Mouse (Mus musculus) MEL (cell line): Measurements from ENCODE around the gene Urb1. TPM values are rescaled to one million over a fixed set of nuclear protein-coding genes. Genes with fewer than 3 reads are reported as not detected.

Experiments used
- DNase-seq: peaks from one replicate; pipeline ENCODE4 v3.0.0; 2011; ENCODE audit warnings: low read depth, low spot score
- H3K27ac ChIP-seq: 2 replicates; pipeline ENCODE4 v1.5.1; 2012; ENCODE audit warnings: low read depth, mild to moderate bottlenecking, control low read depth, low read length, moderate library complexity; ENCODE audit not compliant: control insufficient read depth
- H3K27me3 ChIP-seq, 2 experiments: fragments of 150-350 bp in 1 of 2; sonication (generic) in 1 of 2; 2 replicates each; pipeline ENCODE4 v1.6.1; 2012; ENCODE audit warnings: low read length in 2 of 2, mild to moderate bottlenecking in 2 of 2, improper control_type of control experiment in 1 of 2, moderate library complexity in 1 of 2; ENCODE audit not compliant: insufficient read depth in 2 of 2, control insufficient read depth in 1 of 2
- H3K36me3 ChIP-seq, 2 experiments: 2 replicates each; pipeline ENCODE4 v1.6.1; 2012 to 2014; ENCODE audit warnings: low read length in 2 of 2, improper control_type of control experiment in 1 of 2, inconsistent platforms in 1 of 2, mild to moderate bottlenecking in 1 of 2; ENCODE audit not compliant: insufficient read depth in 2 of 2, control insufficient read depth in 1 of 2
- H3K4me1 ChIP-seq, 2 experiments: fragments of 150-350 bp in 1 of 2; sonication (generic) in 1 of 2; 2 replicates each; pipeline ENCODE4 v1.6.1; 2012; ENCODE audit warnings: low read length in 2 of 2, improper control_type of control experiment in 1 of 2, mild to moderate bottlenecking in 1 of 2; ENCODE audit not compliant: insufficient read depth in 2 of 2, control insufficient read depth in 1 of 2
- H3K4me3 ChIP-seq, 2 experiments: fragments of 150-350 bp in 1 of 2; sonication (generic) in 1 of 2; 2 replicates each; pipeline ENCODE4 v1.5.1; 2012; ENCODE audit warnings: low read depth in 2 of 2, low read length in 2 of 2, mild to moderate bottlenecking in 2 of 2, moderate library complexity in 2 of 2, control low read depth in 1 of 2, improper control_type of control experiment in 1 of 2; ENCODE audit not compliant: control insufficient read depth in 1 of 2, insufficient read depth in 1 of 2
- H3K79me2 ChIP-seq: 2 replicates; pipeline ENCODE4 v1.6.1; 2012; ENCODE audit warnings: mild to moderate bottlenecking, low read length, moderate library complexity; ENCODE audit not compliant: control insufficient read depth, poor library complexity, insufficient read depth
- H3K9ac ChIP-seq: 2 replicates; pipeline ENCODE4 v1.6.1; 2012; ENCODE audit warnings: low read depth, mild to moderate bottlenecking, control low read depth, low read length, moderate library complexity; ENCODE audit not compliant: control insufficient read depth, poor library complexity, severe bottlenecking
- H3K9me3 ChIP-seq: fragments of 150-350 bp; sonication (generic); replicated peaks from 2 replicates; pipeline ENCODE4 v1.6.1; 2012; ENCODE audit warnings: mild to moderate bottlenecking, low read length, improper control_type of control experiment, moderate library complexity; ENCODE audit not compliant: insufficient read depth
- CHD1 ChIP-seq: IDR thresholded peaks from 2 replicates; pipeline ENCODE4 v1.6.1; 2012; ENCODE audit warnings: low read depth, mild to moderate bottlenecking, inconsistent platforms, low read length, improper control_type of control experiment
- CTCF ChIP-seq, 3 experiments: IDR thresholded peaks in 2 of 3; conservative IDR thresholded peaks in 1 of 3; 2 replicates each; pipeline ENCODE4 v1.5.1; 2011 to 2012; ENCODE audit warnings: low read length in 3 of 3, low read depth in 2 of 3, mild to moderate bottlenecking in 2 of 3, improper control_type of control experiment in 1 of 3, inconsistent platforms in 1 of 3, mixed read lengths in 1 of 3, moderate library complexity in 1 of 3; ENCODE audit not compliant: control insufficient read depth in 1 of 3, insufficient read depth in 1 of 3, poor library complexity in 1 of 3, severe bottlenecking in 1 of 3
- E2F4 ChIP-seq: IDR thresholded peaks from 2 replicates; pipeline ENCODE4 v1.6.1; 2011; ENCODE audit warnings: low read depth, low read length, improper control_type of control experiment, borderline replicate concordance
- ELF1 ChIP-seq: IDR thresholded peaks from 2 replicates; pipeline ENCODE4 v1.6.1; 2014; ENCODE audit warnings: low read depth, mild to moderate bottlenecking, inconsistent platforms, low read length, improper control_type of control experiment, moderate library complexity
- GABPA ChIP-seq: IDR thresholded peaks from 2 replicates; pipeline ENCODE4 v1.6.1; 2012; ENCODE audit warnings: low read depth, mild to moderate bottlenecking, inconsistent platforms, low read length, improper control_type of control experiment, moderate library complexity
- HCFC1 ChIP-seq: IDR thresholded peaks from 2 replicates; pipeline ENCODE4 v1.6.1; 2012; ENCODE audit warnings: low read depth, mild to moderate bottlenecking, inconsistent platforms, low read length, improper control_type of control experiment, moderate library complexity
- JUND ChIP-seq: IDR thresholded peaks from 2 replicates; pipeline ENCODE4 v1.6.1; 2011; ENCODE audit warnings: low read depth, mild to moderate bottlenecking, improper control_type of control experiment, low read length
- KAT2A ChIP-seq: conservative IDR thresholded peaks from 2 replicates; pipeline ENCODE4 v1.6.1; 2012; ENCODE audit warnings: low read depth, low read length, improper control_type of control experiment, inconsistent platforms
- MAX ChIP-seq: IDR thresholded peaks from 2 replicates; pipeline ENCODE4 v1.6.1; 2011; ENCODE audit warnings: low read length, improper control_type of control experiment
- MXI1 ChIP-seq: IDR thresholded peaks from 2 replicates; pipeline ENCODE4 v1.6.1; 2011; ENCODE audit warnings: mild to moderate bottlenecking, low read depth, low read length, improper control_type of control experiment
- MYB ChIP-seq: IDR thresholded peaks from 2 replicates; pipeline ENCODE4 v1.6.1; 2011; ENCODE audit warnings: mild to moderate bottlenecking, low read depth, low read length, improper control_type of control experiment
- MYC ChIP-seq: IDR thresholded peaks from 2 replicates; pipeline ENCODE4 v1.6.1; 2011; ENCODE audit warnings: low read depth, mild to moderate bottlenecking, low read length, improper control_type of control experiment, moderate library complexity
- POLR2A ChIP-seq, 2 experiments: IDR thresholded peaks; 2 replicates each; pipeline ENCODE4 v1.6.1; 2011 to 2012; ENCODE audit warnings: low read length in 2 of 2, mild to moderate bottlenecking in 2 of 2, control low read depth in 1 of 2, improper control_type of control experiment in 1 of 2, low read depth in 1 of 2, moderate library complexity in 1 of 2; ENCODE audit not compliant: control insufficient read depth in 1 of 2, insufficient read depth in 1 of 2, poor library complexity in 1 of 2
- RAD21 ChIP-seq: IDR thresholded peaks from 2 replicates; pipeline ENCODE4 v1.6.1; 2011; ENCODE audit warnings: mild to moderate bottlenecking, low read depth, low read length, improper control_type of control experiment
- RCOR1 ChIP-seq: IDR thresholded peaks from 2 replicates; pipeline ENCODE4 v1.6.1; 2012; ENCODE audit warnings: low read depth, mild to moderate bottlenecking, inconsistent platforms, low read length, improper control_type of control experiment
- SIN3A ChIP-seq: IDR thresholded peaks from 2 replicates; pipeline ENCODE4 v1.6.1; 2012; ENCODE audit warnings: low read length, improper control_type of control experiment, inconsistent platforms
- TAL1 ChIP-seq: IDR thresholded peaks from 2 replicates; pipeline ENCODE4 v1.6.1; 2012; ENCODE audit warnings: mild to moderate bottlenecking, inconsistent platforms, low read length, moderate library complexity, mixed read lengths
- TCF12 ChIP-seq: IDR thresholded peaks from 2 replicates; pipeline ENCODE4 v1.6.1; 2014; ENCODE audit warnings: low read depth, mild to moderate bottlenecking, inconsistent platforms, low read length, improper control_type of control experiment, moderate library complexity
- USF1 ChIP-seq: IDR thresholded peaks from 2 replicates; pipeline ENCODE4 v1.6.1; 2014; ENCODE audit warnings: low read depth, mild to moderate bottlenecking, inconsistent platforms, low read length, improper control_type of control experiment, moderate library complexity
- USF2 ChIP-seq, 2 experiments: IDR thresholded peaks; 2 replicates each; pipeline ENCODE4 v1.6.1; 2011 to 2012; ENCODE audit warnings: improper control_type of control experiment in 2 of 2, low read length in 2 of 2, borderline replicate concordance in 1 of 2, inconsistent platforms in 1 of 2, low read depth in 1 of 2, mild to moderate bottlenecking in 1 of 2; ENCODE audit not compliant: insufficient read depth in 1 of 2
- ZKSCAN1 ChIP-seq: IDR thresholded peaks from 2 replicates; pipeline ENCODE4 v1.6.1; 2012; ENCODE audit warnings: low read depth, mild to moderate bottlenecking, inconsistent platforms, low read length, improper control_type of control experiment, moderate library complexity
- ZMIZ1 ChIP-seq: IDR thresholded peaks from 2 replicates; pipeline ENCODE4 v1.6.1; 2012; ENCODE audit warnings: low read depth, mild to moderate bottlenecking, inconsistent platforms, low read length, improper control_type of control experiment, moderate library complexity
- polyA plus RNA-seq, 2 experiments: library from polyadenylated mRNA; stranded (reverse) in 1 of 2; unstranded in 1 of 2; fragments of >175 nt in 1 of 2; fragments of >200 nt in 1 of 2; gene quantifications; 2 replicates each; pipeline versions ENCODE4 v1.2.1 to v1.2.4; 2012; ENCODE audit warnings: low replicate concordance in 2 of 2, low read depth in 1 of 2; ENCODE audit not compliant: insufficient read length in 2 of 2, insufficient read depth in 1 of 2, missing spikeins in 1 of 2
- total RNA-seq: library from RNA; depleted of rRNA; stranded (reverse); fragments of 300-350 nt; gene quantifications from 2 replicates; pipeline ENCODE4 v1.2.3, GENCODE M21; 2012

Gene Urb1
- total and polyA plus RNA-seq, 3 experiments = 26.2 to 36.7 (median 35.3) TPM

DNA sequence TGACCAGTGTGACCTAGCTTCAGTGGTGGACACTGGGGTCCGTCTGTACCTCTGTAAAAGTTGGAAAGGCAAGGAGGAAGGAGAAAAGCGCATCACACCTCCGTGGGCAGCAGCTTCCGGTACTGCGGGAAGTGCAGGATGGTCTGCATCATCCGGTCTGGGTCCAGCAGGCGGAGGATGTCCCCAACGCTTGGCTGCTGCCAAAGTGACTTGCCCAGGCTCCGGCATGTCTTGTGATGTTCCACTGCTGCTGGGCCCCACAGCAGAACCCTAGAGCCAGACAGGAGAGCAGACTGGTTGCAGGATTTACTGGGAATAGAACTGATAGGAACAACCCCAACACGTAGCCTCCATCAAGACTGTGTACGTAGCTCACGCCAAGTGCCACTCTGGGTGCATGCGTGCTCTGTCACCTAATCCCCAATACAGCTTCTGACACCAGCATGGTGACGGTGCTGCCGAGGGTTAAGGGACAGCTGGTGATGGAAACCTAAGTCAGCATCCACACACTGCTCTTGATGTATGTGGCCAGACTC is 43.2 kb downstream of the Urb1 start:
- no peak overlapping the region for H3K27ac ChIP-seq
- TF ChIP-seq JUND (no peak), ELF1 (no peak), MYB (no peak), SIN3A (no peak), E2F4 (no peak), KAT2A (no peak), POLR2A (IDR thresholded peaks at IDR 0.05; ENCODE audit: control insufficient read depth in 1 of 2, insufficient read depth in 1 of 2, low read depth in 1 of 2, low read length in 2 of 2, poor library complexity in 1 of 2) (no peak), GABPA (no peak), TAL1 (no peak), MAX (no peak), USF1 (no peak), MYC (no peak), CTCF (IDR thresholded peaks at IDR 0.05 in 2 of 3, conservative IDR thresholded peaks at IDR 0.05 in 1 of 3; ENCODE audit: control insufficient read depth in 1 of 3, insufficient read depth in 1 of 3, low read depth in 2 of 3, low read length in 3 of 3, poor library complexity in 1 of 3, severe bottlenecking in 1 of 3) (no peak), MXI1 (no peak), RCOR1 (no peak), USF2 (IDR thresholded peaks at IDR 0.05; ENCODE audit: borderline replicate concordance in 1 of 2, insufficient read depth in 1 of 2, low read depth in 1 of 2, low read length in 2 of 2) (no peak), HCFC1 (no peak), RAD21 (no peak)
- H3K4me1 ChIP-seq = no peaks in the 10 kb centered on the region
- DNase-seq = no peak
- H3K27me3 ChIP-seq = no peaks in the 10 kb centered on the region
- no peak overlapping the region for H3K9ac ChIP-seq
- no peak overlapping the region for H3K4me3 ChIP-seq
- no peaks in the 10 kb centered on the region for H3K9me3 ChIP-seq
- H3K79me2 ChIP-seq = no peaks in the 10 kb centered on the region
- peaks cover 0 to 4% of the 10 kb centered on the region in 2 experiments; a peak in 2 of 4 replicates for H3K36me3 ChIP-seq

DNA sequence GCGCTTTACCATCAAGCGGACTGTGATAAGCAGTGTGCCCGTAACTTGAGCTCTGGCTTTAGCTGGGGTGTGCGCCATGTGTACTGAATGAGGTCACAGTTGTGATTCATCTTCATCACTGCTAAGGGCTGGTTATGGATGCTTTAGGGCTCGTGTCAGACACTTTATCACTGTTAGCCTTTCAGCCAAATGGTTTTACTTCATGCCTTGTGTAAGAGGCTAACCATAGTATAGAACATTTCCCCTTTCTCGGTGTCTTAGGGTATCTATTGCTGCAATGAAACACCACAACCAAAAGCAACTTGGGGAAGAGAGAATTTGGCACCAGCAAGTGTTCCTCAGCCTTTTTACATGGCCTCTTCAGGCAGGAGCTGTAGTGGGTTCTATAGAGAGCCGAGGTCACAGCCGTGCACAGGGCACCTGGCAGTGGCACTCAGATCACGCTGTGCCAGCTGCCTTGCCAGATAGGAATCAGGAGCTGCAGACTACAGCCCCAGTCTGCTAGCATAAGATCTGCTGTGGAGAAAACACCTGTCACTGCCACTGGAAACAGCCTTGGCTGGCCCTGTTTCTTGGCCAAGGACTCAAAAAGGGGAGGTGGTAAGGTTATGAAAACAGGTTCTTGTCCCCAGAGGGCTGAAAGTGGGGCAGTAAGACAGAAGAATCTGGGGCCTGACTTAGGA is 44.9 kb downstream of the Urb1 start:
- peaks cover 4 to 6% of the 10 kb centered on the region in 2 experiments for H3K36me3 ChIP-seq

More for the DNA sequence above, 44.9 kb downstream of the Urb1 start:
- TF ChIP-seq POLR2A (IDR thresholded peaks at IDR 0.05; ENCODE audit: control insufficient read depth in 1 of 2, insufficient read depth in 1 of 2, low read depth in 1 of 2, low read length in 2 of 2, poor library complexity in 1 of 2) (no peak), TCF12 (no peak), JUND (no peak), CHD1 (no peak), CTCF (IDR thresholded peaks at IDR 0.05 in 2 of 3, conservative IDR thresholded peaks at IDR 0.05 in 1 of 3; ENCODE audit: control insufficient read depth in 1 of 3, insufficient read depth in 1 of 3, low read depth in 2 of 3, low read length in 3 of 3, poor library complexity in 1 of 3, severe bottlenecking in 1 of 3) (no peak), TAL1 (no peak), ZMIZ1 (no peak), ZKSCAN1 (no peak)
- Histone ChIP-seq H3K27ac (no peak overlapping the region), H3K9ac (no peak overlapping the region), H3K4me3 (no peak overlapping the region), H3K79me2 (no peaks in the 10 kb centered on the region), H3K27me3 (no peaks in the 10 kb centered on the region), H3K9me3 (no peaks in the 10 kb centered on the region), H3K4me1 (peaks cover 0 to 3% of the 10 kb centered on the region in 2 experiments; a peak in 2 of 4 replicates)
- no peak for DNase-seq
